In the genomic region with DNA sequence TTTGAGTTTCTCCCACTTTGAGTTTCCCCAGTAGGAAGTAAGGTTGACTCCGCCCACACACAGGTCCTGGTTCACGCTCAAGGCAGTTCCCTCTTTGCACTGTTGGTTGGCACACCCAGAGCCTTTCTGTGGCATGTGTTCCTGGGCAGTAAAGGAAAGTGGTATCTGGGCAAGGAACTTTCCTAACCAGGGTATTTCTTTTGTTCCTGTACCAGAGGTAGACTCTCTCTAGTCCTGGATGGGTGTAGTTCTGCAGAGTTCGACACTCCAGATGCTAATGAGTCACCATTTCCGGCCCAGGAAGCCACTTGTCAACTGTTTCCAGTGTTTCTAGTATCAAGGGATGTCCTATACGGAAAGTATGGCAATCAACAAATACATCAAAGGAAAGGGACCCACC, we compare ENCODE assay signal across 7 mouse cellular contexts. TPM values are rescaled to one million over a fixed set of nuclear protein-coding genes. Genes with fewer than 3 reads are reported as not detected.
A peak's percentile ranks its signal among the peaks of the same experiment; 100 is the strongest.
DNase-seq lines count a peak whose midpoint lies in the region; ATAC-seq and TF ChIP-seq lines count a peak whose summit lies in the region.

No protein-coding gene starts in this region.

- H3K36me3 ChIP-seq in heart, postnatal 0 days (replicated peaks; ENCODE audit: control insufficient read depth, insufficient read depth, low read length): no peaks in the 10 kb centered on the region
- no peaks in the 10 kb centered on the region for H3K36me3 ChIP-seq in neural tube, embryonic 12.5 days

- no peak for TF ChIP-seq CTCF in heart, postnatal 0 days (IDR thresholded peaks at IDR 0.05; ENCODE audit: low read depth)

- peak overlapping the region; percentile 59 for H3K27ac ChIP-seq in heart, postnatal 0 days (ENCODE audit: low read depth)
- H3K27ac ChIP-seq in neural tube, embryonic 12.5 days: no peak overlapping the region

- no peaks in the 10 kb centered on the region for H3K9me3 ChIP-seq in heart, postnatal 0 days (replicated peaks; ENCODE audit: control insufficient read depth, low read length)
- no peaks in the 10 kb centered on the region for H3K9me3 ChIP-seq in neural tube, embryonic 12.5 days

- no peak for TF ChIP-seq EP300 in heart, postnatal 0 days (IDR thresholded peaks at IDR 0.05; ENCODE audit: low read depth)

- peak overlapping the region; percentile 68 for H3K4me2 ChIP-seq in heart, postnatal 0 days (ENCODE audit: low read depth, low read length)
- H3K4me2 ChIP-seq in neural tube, embryonic 12.5 days (replicated peaks): peak overlapping the region; percentile 39

- peak; percentile 70 for DNase-seq in 3T3-L1 (ENCODE audit: low read depth, low spot score)
- peak; percentile 61 for DNase-seq in ES-CJ7 (ENCODE audit: low read depth, low spot score)
- peak; percentile 13 for DNase-seq in heart, postnatal 0 days (ENCODE audit: low spot score)
- peak; percentile 52 to 70 for DNase-seq in kidney, postnatal 25 days
- no peak for DNase-seq in testis, postnatal 10 days (ENCODE audit: low spot score)

- no peak for ATAC-seq in heart, postnatal 0 days (ENCODE audit: insufficient read depth, low read depth)
- no peak for ATAC-seq in neural tube, embryonic 12.5 days (ENCODE audit: low FRiP score, low read depth)
- ATAC-seq in megakaryocyte-erythroid progenitor cell, adult 5-6 weeks (replicated peaks; ENCODE audit: low FRiP score, low TSS enrichment, poor library complexity, severe bottlenecking): no peak

- no peaks in the 10 kb centered on the region for H3K27me3 ChIP-seq in heart, postnatal 0 days (ENCODE audit: control insufficient read depth, insufficient read depth, low read length)
- no peaks in the 10 kb centered on the region for H3K27me3 ChIP-seq in neural tube, embryonic 12.5 days (replicated peaks)

- 41% methylated on average over 5 of the region's 5 CpGs for WGBS in heart, postnatal 0 days
- 78% methylated on average over 5 of the region's 5 CpGs for WGBS in neural tube, embryonic 12.5 days

- peak overlapping the region; percentile 52 for H3K4me3 ChIP-seq in heart, postnatal 0 days (ENCODE audit: low read depth, low read length)
- no peak overlapping the region for H3K4me3 ChIP-seq in neural tube, embryonic 12.5 days

- H3K9ac ChIP-seq in heart, postnatal 0 days (replicated peaks; ENCODE audit: low read depth, low read length): no peak overlapping the region
- H3K9ac ChIP-seq in neural tube, embryonic 12.5 days: no peak overlapping the region

- H3K4me1 ChIP-seq in heart, postnatal 0 days (ENCODE audit: control insufficient read depth, insufficient read depth): peaks cover 17% of the 10 kb centered on the region; the same call in 1 of the 2 replicates
- peaks cover 20% of the 10 kb centered on the region for H3K4me1 ChIP-seq in neural tube, embryonic 12.5 days

RNA-seq across cellular contexts. Expression of gene Trim16, which starts 1.9 kb away (rescaled TPM):
- total RNA-seq in heart, postnatal 0 days (2014; rRNA removed; ENCODE audit: low replicate concordance): 2.9 and 4.5 TPM in 2 replicates
- polyA plus RNA-seq in heart, postnatal 0 days (2015; fragmentation: Nextera tagmentation; extraction: Ambion mirVana): 3.0 and 4.0 TPM in 2 replicates
- 8.2 and 10.3 TPM in 2 replicates for polyA plus RNA-seq in neural tube, embryonic 12.5 days (2016; fragmentation: Nextera tagmentation; extraction: Ambion mirVana)
- 7.5 and 9.7 TPM in 2 replicates for total RNA-seq in megakaryocyte-erythroid progenitor cell, adult 5-6 weeks (2014; fragmentation: Nextera tagmentation)
- total RNA-seq in megakaryocyte-erythroid progenitor cell, adult 5-6 weeks (2017): 5.5 and 8.4 TPM in 2 replicates

RNA-seq across cellular contexts. Expression of gene Fbxw10, which starts 25.0 kb away (rescaled TPM):
- total RNA-seq in heart, postnatal 0 days (2014; rRNA removed; ENCODE audit: low replicate concordance): 0.15 TPM in 1 of 2 replicates, not detected in the other
- polyA plus RNA-seq in heart, postnatal 0 days (2015; fragmentation: Nextera tagmentation; extraction: Ambion mirVana): 0.26 and 0.32 TPM in 2 replicates
- polyA plus RNA-seq in neural tube, embryonic 12.5 days (2016; fragmentation: Nextera tagmentation; extraction: Ambion mirVana): 0.74 and 1.0 TPM in 2 replicates
- 2.4 TPM in 1 of 2 replicates, not detected in the other for total RNA-seq in megakaryocyte-erythroid progenitor cell, adult 5-6 weeks (2014; fragmentation: Nextera tagmentation)
- total RNA-seq in megakaryocyte-erythroid progenitor cell, adult 5-6 weeks (2017): 0.91 and 2.3 TPM in 2 replicates

RNA-seq across cellular contexts. Expression of gene Zfp286, which starts 32.6 kb away (rescaled TPM):
- 2.0 and 3.5 TPM in 2 replicates for total RNA-seq in heart, postnatal 0 days (2014; rRNA removed; ENCODE audit: low replicate concordance)
- 3.3 and 3.5 TPM in 2 replicates for polyA plus RNA-seq in heart, postnatal 0 days (2015; fragmentation: Nextera tagmentation; extraction: Ambion mirVana)
- 27.6 and 30.1 TPM in 2 replicates for polyA plus RNA-seq in neural tube, embryonic 12.5 days (2016; fragmentation: Nextera tagmentation; extraction: Ambion mirVana)
- 1.8 and 2.6 TPM in 2 replicates for total RNA-seq in megakaryocyte-erythroid progenitor cell, adult 5-6 weeks (2014; fragmentation: Nextera tagmentation)
- total RNA-seq in megakaryocyte-erythroid progenitor cell, adult 5-6 weeks (2017): 0.57 TPM in 1 of 2 replicates, not detected in the other

RNA-seq across cellular contexts. Expression of gene Tvp23b, which starts 57.4 kb away (rescaled TPM):
- 26.3 and 27.4 TPM in 2 replicates for total RNA-seq in heart, postnatal 0 days (2014; rRNA removed; ENCODE audit: low replicate concordance)
- 39.0 and 47.0 TPM in 2 replicates for polyA plus RNA-seq in heart, postnatal 0 days (2015; fragmentation: Nextera tagmentation; extraction: Ambion mirVana)
- polyA plus RNA-seq in neural tube, embryonic 12.5 days (2016; fragmentation: Nextera tagmentation; extraction: Ambion mirVana): 40.5 and 43.9 TPM in 2 replicates
- 25.3 and 32.2 TPM in 2 replicates for total RNA-seq in megakaryocyte-erythroid progenitor cell, adult 5-6 weeks (2014; fragmentation: Nextera tagmentation)
- total RNA-seq in megakaryocyte-erythroid progenitor cell, adult 5-6 weeks (2017): 47.2 and 68.9 TPM in 2 replicates
